Mouse (Mus musculus) hindbrain, embryonic 11.5 days (tissue): Measurements from ENCODE around the gene Zranb1. TPM values are rescaled to one million over a fixed set of nuclear protein-coding genes. Genes with fewer than 3 reads are reported as not detected.

ENCODE experiments used
- ATAC-seq: fragments of 200-750 bp; cut with Nextera tagmentation; 2 replicates; pipeline ENCODE4 v1.8.0; 2017; ENCODE audit warnings: mild to moderate bottlenecking, moderate TSS enrichment, moderate library complexity; ENCODE audit not compliant: low FRiP score
- DNase-seq: peaks from one replicate; pipeline ENCODE4 v3.0.0-alpha.2; 2015; ENCODE audit warnings: low spot score
- H3K27ac ChIP-seq: fragments of 300-500 bp; sonication (generic); 2 replicates; pipeline ENCODE4 v1.5.1; 2014; ENCODE audit warnings: mild to moderate bottlenecking, low read depth, low read length
- H3K27me3 ChIP-seq: fragments of 300-500 bp; sonication (generic); 2 replicates; pipeline ENCODE4 v1.6.1; 2014; ENCODE audit warnings: mild to moderate bottlenecking, low read length, moderate library complexity, mixed read lengths; ENCODE audit not compliant: control insufficient read depth, insufficient read depth
- H3K36me3 ChIP-seq: fragments of 300-500 bp; sonication (generic); 2 replicates; pipeline ENCODE4 v1.6.1; 2014; ENCODE audit warnings: mild to moderate bottlenecking, low read length, moderate library complexity, mixed read lengths; ENCODE audit not compliant: control insufficient read depth, insufficient read depth
- H3K4me1 ChIP-seq: fragments of 300-500 bp; sonication (generic); replicated peaks from 2 replicates; pipeline ENCODE4 v1.6.1; 2014; ENCODE audit warnings: low read length, mixed read lengths; ENCODE audit not compliant: control insufficient read depth, insufficient read depth
- H3K4me2 ChIP-seq: fragments of 300-500 bp; sonication (generic); replicated peaks from 2 replicates; pipeline ENCODE4 v1.6.1; 2014; ENCODE audit warnings: mild to moderate bottlenecking, low read depth, low read length
- H3K4me3 ChIP-seq: fragments of 300-500 bp; sonication (generic); 2 replicates; pipeline ENCODE4 v1.5.1; 2014; ENCODE audit warnings: low read depth, low read length
- H3K9ac ChIP-seq: fragments of 300-500 bp; sonication (generic); 2 replicates; pipeline ENCODE4 v1.6.1; 2014; ENCODE audit warnings: low read depth, low read length
- H3K9me3 ChIP-seq: fragments of 300-500 bp; sonication (generic); 2 replicates; pipeline ENCODE4 v1.6.1; 2016; ENCODE audit warnings: low read length; ENCODE audit not compliant: control insufficient read depth
- WGBS: fragments of 180-500 bp; shearing (Covaris S2); extraction: QIAGEN DNeasy Blood & Tissue Kit; methylation state at CpG from one replicate; pipeline ENCODE4 v1.1.7; 2014; 5-methylcytosine and 5-hydroxymethylcytosine counted together
- polyA plus RNA-seq: library from polyadenylated mRNA; unstranded; fragments of >200 nt; fragmentation: Nextera tagmentation; extraction: Ambion mirVana; gene quantifications from 2 replicates; pipeline ENCODE4 v1.2.1, GENCODE M21; 2014

The Zranb1 gene
- polyA plus RNA-seq, 1 experiment from 2014 or later: 18.7 TPM

GRCm38 (mm10) chr7:133011611-133012010, 80.7 kb downstream of the Zranb1 start:
- H3K36me3 ChIP-seq: no peaks in the 10 kb centered on the region
- H3K4me3 ChIP-seq: no peak overlapping the region
- no peak for ATAC-seq
- 71% methylated on average over 4 of the region's 4 CpGs for WGBS
- H3K4me2 ChIP-seq: no peak overlapping the region
- H3K9me3 ChIP-seq: no peaks in the 10 kb centered on the region
- no peaks in the 10 kb centered on the region; the same call in 1 of the 2 replicates for H3K4me1 ChIP-seq
- no peak overlapping the region for H3K9ac ChIP-seq
- H3K27ac ChIP-seq: no peak overlapping the region
- no peak for DNase-seq
- no peaks in the 10 kb centered on the region for H3K27me3 ChIP-seq

- WGBS: 89% methylated on average over 14 of the region's 14 CpGs
- Histone ChIP-seq H3K36me3 (no peaks in the 10 kb centered on the region), H3K4me2 (no peak overlapping the region), H3K9me3 (no peaks in the 10 kb centered on the region), H3K9ac (no peak overlapping the region), H3K4me3 (no peak overlapping the region), H3K4me1 (no peaks in the 10 kb centered on the region; the same call in 1 of the 2 replicates), H3K27ac (no peak overlapping the region), H3K27me3 (no peaks in the 10 kb centered on the region)
- ATAC-seq (no peak), DNase-seq (no peak)
These were observed 81.9 kb downstream of the Zranb1 start for GRCm38 (mm10) chr7:133012637-133013366.

- H3K9me3 ChIP-seq: no peaks in the 10 kb centered on the region
- ATAC-seq (no peak), DNase-seq (no peak)
- H3K4me2 ChIP-seq: no peak overlapping the region
- WGBS: 95% methylated on average over 10 of the region's 10 CpGs
- no peaks in the 10 kb centered on the region for H3K36me3 ChIP-seq
- no peaks in the 10 kb centered on the region; the same call in 1 of the 2 replicates for H3K4me1 ChIP-seq
- H3K4me3 ChIP-seq: no peak overlapping the region
- no peaks in the 10 kb centered on the region for H3K27me3 ChIP-seq
- no peak overlapping the region for H3K9ac ChIP-seq
- no peak overlapping the region for H3K27ac ChIP-seq
These were observed 83.0 kb downstream of the Zranb1 start for GRCm38 (mm10) chr7:133013923-133014322.

- Histone ChIP-seq H3K36me3 (no peaks in the 10 kb centered on the region), H3K9me3 (no peaks in the 10 kb centered on the region), H3K4me3 (no peak overlapping the region), H3K4me2 (no peak overlapping the region), H3K9ac (no peak overlapping the region), H3K27ac (no peak overlapping the region), H3K27me3 (no peaks in the 10 kb centered on the region), H3K4me1 (no peaks in the 10 kb centered on the region; the same call in 1 of the 2 replicates)
- no peak for DNase-seq
- no peak for ATAC-seq
- 97% methylated on average over 14 of the region's 14 CpGs for WGBS
These were observed 83.7 kb downstream of the Zranb1 start for GRCm38 (mm10) chr7:133014631-133015030.

- peak overlapping the region; percentile 11; the same call in 1 of the 2 replicates for H3K27ac ChIP-seq
- no peak for DNase-seq
- no peaks in the 10 kb centered on the region for H3K36me3 ChIP-seq
- no peak overlapping the region for H3K4me2 ChIP-seq
- H3K9me3 ChIP-seq: no peaks in the 10 kb centered on the region
- H3K27me3 ChIP-seq: no peaks in the 10 kb centered on the region
- no peak overlapping the region for H3K9ac ChIP-seq
- WGBS: 51% methylated on average over 7 of the region's 7 CpGs
- H3K4me3 ChIP-seq: no peak overlapping the region
- no peaks in the 10 kb centered on the region; the same call in 1 of the 2 replicates for H3K4me1 ChIP-seq
- peak; percentile 38; the same call in 1 of the 2 replicates for ATAC-seq
These were observed 84.6 kb downstream of the Zranb1 start for GRCm38 (mm10) chr7:133015416-133016070.

- WGBS: 79% methylated on average over 7 of the region's 7 CpGs
- Histone ChIP-seq H3K36me3 (no peaks in the 10 kb centered on the region), H3K27ac (no peak overlapping the region), H3K9ac (no peak overlapping the region), H3K4me2 (no peak overlapping the region), H3K9me3 (no peaks in the 10 kb centered on the region), H3K4me1 (no peaks in the 10 kb centered on the region), H3K27me3 (no peaks in the 10 kb centered on the region), H3K4me3 (no peak overlapping the region)
- DNase-seq (no peak), ATAC-seq (no peak)
These were observed 88.0 kb downstream of the Zranb1 start for GRCm38 (mm10) chr7:133018961-133019360.

- no peaks in the 10 kb centered on the region for H3K9me3 ChIP-seq
- no peaks in the 10 kb centered on the region for H3K36me3 ChIP-seq
- no peak overlapping the region for H3K27ac ChIP-seq
- no peak for DNase-seq
- no peak overlapping the region for H3K4me3 ChIP-seq
- no peak overlapping the region for H3K4me2 ChIP-seq
- no peak for ATAC-seq
- H3K9ac ChIP-seq: no peak overlapping the region
- no peaks in the 10 kb centered on the region for H3K4me1 ChIP-seq
- 41% methylated on average over 6 of the region's 6 CpGs for WGBS
- H3K27me3 ChIP-seq: no peaks in the 10 kb centered on the region
These were observed 88.6 kb downstream of the Zranb1 start for GRCm38 (mm10) chr7:133019481-133020020.

- 79% methylated on average over 1 of the region's 1 CpGs for WGBS
- H3K4me3 ChIP-seq: no peak overlapping the region
- H3K9me3 ChIP-seq: no peaks in the 10 kb centered on the region
- H3K4me2 ChIP-seq: no peak overlapping the region
- no peak for DNase-seq
- H3K4me1 ChIP-seq: no peaks in the 10 kb centered on the region
- H3K27me3 ChIP-seq: no peaks in the 10 kb centered on the region
- no peak for ATAC-seq
- H3K27ac ChIP-seq: no peak overlapping the region
- H3K9ac ChIP-seq: no peak overlapping the region
- no peaks in the 10 kb centered on the region for H3K36me3 ChIP-seq
These were observed 93.8 kb downstream of the Zranb1 start for GRCm38 (mm10) chr7:133024694-133025093.
